Mouse (Mus musculus): ENCODE measurements around the gene Nfkbil1.

Nfkbil1 gene

GRCm38 (mm10) chr17:35202442-35202841 is 33.1 kb downstream of the Nfkbil1 start:
- no peak for DNase-seq (ENCODE audit: low read depth, low spot score)

GRCm38 (mm10) chr17:35201787-35202186 is 33.8 kb downstream of the Nfkbil1 start, which contains the start of gene Tnf:
TSS of gene Tnf (minus strand) at chr17:35202007.
- DNase-seq (ENCODE audit: low read depth, low spot score) = no peak

GRCm38 (mm10) chr17:35201128-35201527 is 34.5 kb downstream of the Nfkbil1 start:
- no peak for DNase-seq (ENCODE audit: low read depth, low spot score)

- no peak for DNase-seq (ENCODE audit: low read depth, low spot score)
These were observed 35.2 kb downstream of the Nfkbil1 start for GRCm38 (mm10) chr17:35200398-35200797.

- no peak for DNase-seq (ENCODE audit: low read depth, low spot score)
These were observed 36.6 kb downstream of the Nfkbil1 start for GRCm38 (mm10) chr17:35198946-35199345.

GRCm38 (mm10) chr17:35198029-35198428 is 37.6 kb downstream of the Nfkbil1 start:
- DNase-seq (ENCODE audit: low read depth, low spot score) = no peak

GRCm38 (mm10) chr17:35197126-35197525 is 38.5 kb downstream of the Nfkbil1 start:
- DNase-seq (ENCODE audit: low read depth, low spot score) = no peak

GRCm38 (mm10) chr17:35196321-35196641 is 39.3 kb downstream of the Nfkbil1 start:
- no peak for DNase-seq (ENCODE audit: low read depth, low spot score)

- no peak for DNase-seq (ENCODE audit: low read depth, low spot score)
These were observed 39.8 kb downstream of the Nfkbil1 start for GRCm38 (mm10) chr17:35195631-35196320.

- DNase-seq (ENCODE audit: low read depth, low spot score) = no peak
These were observed 40.6 kb downstream of the Nfkbil1 start for GRCm38 (mm10) chr17:35194844-35195630.

- no peak for DNase-seq (ENCODE audit: low read depth, low spot score)
These were observed 41.4 kb downstream of the Nfkbil1 start, which contains the start of gene Ltb for GRCm38 (mm10) chr17:35193881-35194843. TSS of gene Ltb (plus strand) at chr17:35194439.

- no peak for DNase-seq (ENCODE audit: low read depth, low spot score)
These were observed 42.7 kb downstream of the Nfkbil1 start for GRCm38 (mm10) chr17:35192924-35193323.

GRCm38 (mm10) chr17:35191723-35192122 is 43.9 kb downstream of the Nfkbil1 start:
- DNase-seq (ENCODE audit: low read depth, low spot score) = no peak

GRCm38 (mm10) chr17:35190096-35190495 is 45.5 kb downstream of the Nfkbil1 start:
- no peak for DNase-seq (ENCODE audit: low read depth, low spot score)

GRCm38 (mm10) chr17:35189186-35189585 is 46.4 kb downstream of the Nfkbil1 start:
- no peak for DNase-seq (ENCODE audit: low read depth, low spot score)

- DNase-seq (ENCODE audit: low read depth, low spot score) = no peak
These were observed 47.5 kb downstream of the Nfkbil1 start, which contains the start of gene Lst1 for GRCm38 (mm10) chr17:35187959-35188610. TSS of gene Lst1 (minus strand) at chr17:35188439.

GRCm38 (mm10) chr17:35187345-35187744 is 48.2 kb downstream of the Nfkbil1 start:
- DNase-seq (ENCODE audit: low read depth, low spot score) = no peak

GRCm38 (mm10) chr17:35186681-35187080 is 48.9 kb downstream of the Nfkbil1 start:
- DNase-seq (ENCODE audit: low read depth, low spot score) = no peak

GRCm38 (mm10) chr17:35185639-35186611 is 49.7 kb downstream of the Nfkbil1 start:
- no peak for DNase-seq (ENCODE audit: low read depth, low spot score)

GRCm38 (mm10) chr17:35180093-35180492 is 55.5 kb downstream of the Nfkbil1 start:
- no peak for DNase-seq (ENCODE audit: low read depth, low spot score)

Measured in brain, embryonic 18.5 days (tissue).